Mouse (Mus musculus): ENCODE results near the gene F13b.

Gene F13b

DNA sequence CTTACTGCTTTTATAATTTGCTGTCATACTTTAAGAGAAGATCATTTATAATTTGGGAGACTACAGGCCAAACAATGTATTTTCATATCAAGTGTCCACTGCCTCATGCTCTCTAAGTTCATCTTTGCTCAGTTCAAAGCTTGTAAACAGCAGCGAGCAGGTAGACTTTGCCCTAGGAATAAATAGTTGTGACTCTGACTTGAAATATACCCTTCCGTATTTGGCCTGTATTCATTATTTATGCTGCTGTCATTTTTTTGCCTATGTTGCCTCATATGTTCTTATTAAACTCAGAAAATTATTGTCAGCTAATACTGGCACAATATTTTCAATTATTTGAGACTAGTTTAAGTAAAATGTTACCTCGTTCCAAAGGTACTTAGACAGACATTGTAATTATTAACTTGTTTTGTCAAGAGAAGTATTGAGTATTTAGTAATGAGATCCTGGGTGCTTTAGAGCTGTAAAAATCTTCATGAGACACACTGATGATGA is at the start of gene F13b:
Gene F13b (plus strand): TSS at position 445 of the 495 bp plus-strand sequence.
- CTCF ChIA-PET = no interaction called here
- POLR2A ChIA-PET = no interaction called here

DNA sequence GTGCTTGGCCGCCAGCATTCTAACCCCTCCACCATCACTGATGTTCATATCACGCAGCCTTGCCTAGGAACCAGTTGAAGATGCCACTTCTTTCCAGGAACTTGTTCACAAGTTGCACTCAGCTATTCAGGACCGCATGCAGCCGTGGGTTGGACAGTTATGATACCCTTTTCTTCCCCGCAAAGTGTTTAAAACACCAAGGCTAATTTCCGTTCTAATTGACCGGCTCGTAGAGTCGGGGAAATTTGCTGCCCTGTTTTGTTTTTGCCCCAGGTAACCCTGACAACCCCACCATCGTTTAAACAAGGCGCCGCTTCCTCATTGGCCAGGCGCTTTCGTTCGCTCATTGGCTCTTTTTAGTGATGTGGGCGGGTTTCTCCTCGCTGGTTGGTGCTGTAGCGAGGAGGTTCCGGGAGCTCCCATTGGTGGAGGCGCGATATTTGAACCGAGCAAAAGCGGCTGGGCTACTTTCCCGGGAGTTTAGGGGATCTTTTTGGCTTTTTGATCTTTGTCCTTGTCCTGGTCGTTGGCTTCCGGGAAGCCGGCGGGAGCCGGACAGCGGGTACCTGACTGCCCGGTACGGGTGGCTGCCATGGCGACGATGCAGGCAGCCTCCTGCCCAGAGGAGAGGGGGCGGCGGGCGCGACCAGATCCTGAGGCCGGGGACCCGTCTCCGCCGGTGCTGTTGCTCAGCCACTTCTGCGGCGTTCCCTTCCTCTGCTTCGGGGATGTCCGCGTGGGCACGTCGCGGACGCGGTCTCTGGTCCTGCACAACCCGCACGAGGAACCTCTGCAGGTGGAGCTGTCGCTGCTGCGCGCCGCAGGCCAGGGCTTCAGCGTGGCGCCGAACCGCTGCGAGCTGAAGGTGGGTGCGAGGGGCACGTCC is 46.9 kb upstream of the F13b start, which contains the start of gene Aspm:
Gene Aspm (plus strand): TSS at position 433 of the 886 bp plus-strand sequence.
- CTCF ChIA-PET = interaction anchor here in 1 of 4 experiments (1.0 to 1.4 kb wide), 3 partner anchors 16 to 32 kb away, joined by 3 to 4 read pairs (median 3); partner anchors contain the start of gene Zbtb41
- POLR2A ChIA-PET = interaction anchor here (0.6 to 3.2 kb wide), 48 partner anchors 8 to 836 kb away, joined by 3 to 44 read pairs (median 6); partner anchors contain the start of gene Zbtb41 (in 3 of the 4)

DNA sequence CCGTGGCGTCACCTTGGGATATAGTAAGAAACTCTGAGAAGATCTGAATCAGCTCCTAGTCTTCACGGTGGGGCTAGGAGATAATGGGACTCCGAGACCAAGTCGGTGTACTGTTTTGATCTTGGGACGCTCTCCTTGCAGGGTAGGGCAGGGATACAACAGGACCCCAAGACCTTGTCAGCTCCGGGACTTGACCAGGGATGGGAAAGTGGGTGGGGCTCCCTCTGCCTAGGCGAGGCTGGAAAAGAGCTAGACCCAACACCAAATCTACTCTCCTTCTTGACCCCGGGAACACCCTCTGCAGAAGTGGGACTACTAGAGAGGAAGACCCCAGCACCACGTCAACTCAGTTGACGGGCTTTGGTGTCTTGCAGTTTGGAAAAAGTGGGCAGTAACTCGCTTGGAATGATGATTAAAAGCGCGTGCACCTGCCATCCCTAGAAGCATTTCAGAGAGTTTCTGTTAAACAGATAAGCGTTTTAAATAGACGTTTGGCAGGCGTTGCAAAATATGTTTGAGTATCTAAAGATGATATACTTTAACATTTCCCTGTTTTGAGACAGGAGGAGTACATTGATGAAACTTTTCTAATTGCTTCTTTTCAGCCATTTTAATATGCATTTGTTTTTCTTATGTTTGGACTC is 46.2 kb upstream of the F13b start:
- ChIA-PET POLR2A (interaction anchor here in 3 of 4 experiments (0.6 to 3.2 kb wide), 44 partner anchors 8 to 836 kb away, joined by 3 to 44 read pairs (median 6); partner anchors contain the start of gene Zbtb41 (in 3 of the 3)), CTCF (interaction anchor here in 2 of 4 experiments (0.6 to 1.4 kb wide), 4 partner anchors 17 to 34 kb away, joined by 3 to 4 read pairs (median 3); partner anchors contain the start of gene Zbtb41 (in 1 of the 2))

DNA sequence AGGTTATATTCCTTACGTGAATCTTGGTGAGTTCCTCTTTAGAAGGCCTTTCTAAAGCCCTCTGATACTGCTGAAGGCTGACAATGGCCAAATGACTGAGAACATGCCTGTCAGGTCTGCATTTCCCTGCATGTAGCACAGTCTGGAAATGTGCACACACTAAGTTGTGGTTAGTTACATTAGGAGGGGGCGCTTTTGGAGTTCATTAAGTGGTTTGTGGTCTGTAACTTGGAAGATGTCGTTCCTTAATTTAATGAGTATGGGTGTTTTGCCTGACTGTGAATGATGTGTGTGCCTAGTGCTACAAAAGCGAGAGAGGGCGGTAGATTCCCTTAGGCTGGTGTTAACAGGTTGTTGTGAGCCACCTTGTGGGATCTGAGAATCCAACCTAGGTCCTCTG is 40.7 kb upstream of the F13b start:
- CTCF ChIA-PET = no interaction called here

DNA sequence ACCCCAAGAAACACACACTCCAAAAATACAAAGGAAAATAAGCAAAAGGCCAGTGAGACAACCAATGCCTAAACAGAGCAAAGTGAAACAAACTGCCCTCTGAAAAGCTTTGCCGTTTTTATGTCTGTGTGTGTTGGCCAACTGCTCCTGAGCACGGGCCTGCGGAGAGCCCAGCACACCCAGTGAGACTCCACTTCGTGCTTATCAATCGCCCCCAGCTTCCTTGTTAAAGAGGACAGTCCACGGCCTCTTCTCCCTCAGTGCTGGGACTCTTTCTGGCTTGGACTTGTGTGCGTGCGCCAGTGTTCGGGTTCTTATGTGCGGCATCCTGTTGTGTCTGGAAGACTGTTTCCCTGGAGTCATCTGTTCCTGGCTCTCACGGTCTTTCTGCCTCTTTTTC is 35.6 kb upstream of the F13b start:
- CTCF ChIA-PET = no interaction called here
- POLR2A ChIA-PET = interaction anchor here in 2 of 4 experiments (1.3 to 1.7 kb wide), 3 partner anchors 10 to 29 kb away, joined by 3 to 13 read pairs (median 4); partner anchors contain the start of gene Aspm (in 2 of the 2)

More for the DNA sequence above, 40.7 kb upstream of the F13b start:
- POLR2A ChIA-PET = no interaction called here

DNA sequence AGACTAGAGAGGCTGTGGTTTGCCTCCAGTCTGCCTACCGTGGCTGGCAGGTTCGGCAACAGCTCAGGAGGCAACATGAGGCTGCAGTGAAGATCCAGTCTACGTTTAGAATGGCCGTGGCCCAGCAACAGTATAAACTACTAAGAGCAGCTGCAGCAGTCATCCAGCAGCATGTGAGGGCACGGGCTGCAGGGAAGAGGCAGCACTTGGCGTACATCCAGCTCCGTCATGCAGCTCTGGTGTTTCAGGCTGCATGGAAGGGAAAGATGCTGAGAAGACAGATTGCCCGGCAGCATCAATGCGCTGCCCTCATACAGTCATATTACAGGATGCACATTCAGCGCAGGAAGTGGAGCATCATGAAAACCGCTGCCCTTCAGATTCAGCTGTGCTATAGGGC is 22.6 kb upstream of the F13b start:
- ChIA-PET CTCF (interaction anchor here in 1 of 4 experiments (1.2 kb wide), 1 partner anchor 10 kb away, joined by 4 read pairs; no protein-coding TSS in a partner anchor), POLR2A (interaction anchor here in 3 of 4 experiments (1.0 to 3.9 kb wide), 9 partner anchors 10 to 24 kb away, joined by 3 to 20 read pairs (median 6); partner anchors contain the start of gene Aspm (in 2 of the 3))

DNA sequence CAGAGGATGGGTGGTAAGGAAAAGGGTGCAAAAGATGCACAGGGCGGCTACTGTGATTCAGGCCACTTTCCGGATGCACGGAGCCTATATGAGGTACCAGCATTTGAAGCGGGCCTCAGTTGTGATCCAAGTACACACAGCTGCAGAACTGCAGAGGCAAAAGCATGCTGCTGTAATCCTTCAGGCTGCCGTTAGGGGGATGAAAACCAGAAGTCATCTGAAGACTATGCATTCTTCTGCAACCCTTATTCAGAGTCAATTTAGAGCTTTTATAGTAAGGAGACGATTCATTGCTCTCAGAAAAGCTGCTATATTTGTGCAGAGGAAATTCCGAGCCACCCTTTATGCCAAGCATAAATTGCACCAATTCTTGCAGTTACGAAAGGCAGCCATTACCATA is 21.3 kb upstream of the F13b start:
- POLR2A ChIA-PET = interaction anchor here in 3 of 4 experiments (0.6 to 3.9 kb wide), 14 partner anchors 9 to 74 kb away, joined by 3 to 20 read pairs (median 4); partner anchors contain the start of genes Aspm (in 2 of the 3) and Zbtb41 (in 1 of the 3)
- CTCF ChIA-PET = interaction anchor here in 2 of 4 experiments (0.7 to 1.1 kb wide), 5 partner anchors 10 to 58 kb away, joined by 3 to 4 read pairs (median 3); partner anchors contain the start of gene Zbtb41 (in 1 of the 2)

DNA sequence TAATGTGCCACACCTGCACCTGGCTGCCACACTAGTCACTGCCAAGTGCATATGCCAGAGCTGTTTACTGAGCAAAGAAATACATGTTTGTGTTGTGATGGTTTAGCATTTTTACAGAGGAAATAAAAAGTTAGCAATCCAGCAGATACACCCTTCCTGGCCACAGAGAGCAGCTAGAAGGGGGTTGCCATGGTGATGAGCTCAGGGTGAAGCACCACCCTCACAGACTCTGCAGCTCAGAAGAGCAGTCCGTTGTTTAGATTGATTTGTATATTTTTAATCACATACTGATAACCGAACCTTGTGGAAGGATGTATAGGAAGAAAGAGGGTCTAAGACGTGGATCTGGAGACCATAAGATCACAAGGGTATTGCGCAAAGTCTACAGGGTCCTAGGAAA is 20.4 kb upstream of the F13b start:
- ChIA-PET CTCF (interaction anchor here in 1 of 4 experiments (1.6 kb wide), 1 partner anchor 27 kb away, joined by 4 read pairs; the partner anchor contains the start of gene Aspm), POLR2A (interaction anchor here in 3 of 4 experiments (1.2 to 3.9 kb wide), 8 partner anchors 10 to 58 kb away, joined by 3 to 20 read pairs (median 4); partner anchors contain the start of genes Aspm (in 3 of the 3) and Zbtb41 (in 1 of the 3))

DNA sequence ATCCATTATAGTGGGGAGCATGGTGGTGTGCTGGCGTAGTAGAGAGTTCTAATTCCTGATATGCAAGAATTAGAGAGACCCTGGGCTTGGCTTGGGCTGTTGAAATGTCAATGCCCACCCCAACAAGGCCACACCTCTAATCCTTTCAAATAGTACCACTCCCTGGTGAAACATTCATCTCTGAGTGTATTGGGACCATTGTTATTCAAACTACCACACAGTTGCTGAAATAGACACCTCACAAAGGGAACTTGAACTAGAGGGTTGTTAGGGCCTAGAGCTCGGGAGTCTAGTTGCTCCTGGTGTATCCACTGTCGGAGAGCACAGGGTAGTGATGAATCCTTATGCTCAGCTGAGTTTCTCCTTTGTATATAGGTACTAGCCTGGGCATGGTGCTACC is 6.9 kb upstream of the F13b start:
- POLR2A ChIA-PET = interaction anchor here in 3 of 4 experiments (0.7 to 8.1 kb wide), 19 partner anchors 11 to 506 kb away, joined by 3 to 44 read pairs (median 6); partner anchors contain the start of genes Aspm (in 3 of the 3) and Zbtb41 (in 2 of the 3)

DNA sequence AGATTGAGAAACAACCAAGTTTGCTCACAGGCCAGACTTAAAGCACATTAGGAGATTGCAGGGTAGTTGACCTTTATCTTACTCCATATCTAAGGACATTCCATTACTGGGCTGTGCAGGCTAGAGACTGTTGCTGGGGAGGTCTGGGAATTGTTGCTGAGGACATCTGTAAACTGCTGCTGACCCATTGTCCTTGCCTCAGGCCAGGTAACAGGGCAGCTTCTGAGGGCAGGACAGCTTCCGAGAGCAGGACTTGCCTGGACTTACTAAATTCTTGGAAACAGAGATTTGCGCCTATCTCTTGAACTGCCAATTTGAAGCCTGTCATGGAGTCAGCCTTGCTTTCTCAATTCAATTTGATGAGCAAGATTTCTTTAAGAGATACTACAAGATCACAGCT is 6.1 kb upstream of the F13b start:
- ChIA-PET POLR2A (interaction anchor here (0.6 to 8.1 kb wide), 20 partner anchors 10 to 693 kb away, joined by 3 to 44 read pairs (median 4); partner anchors contain the start of genes Aspm (in 4 of the 4) and Zbtb41 (in 2 of the 4)), CTCF (no interaction called here)

More for the DNA sequence above, 6.9 kb upstream of the F13b start:
- CTCF ChIA-PET = no interaction called here

DNA sequence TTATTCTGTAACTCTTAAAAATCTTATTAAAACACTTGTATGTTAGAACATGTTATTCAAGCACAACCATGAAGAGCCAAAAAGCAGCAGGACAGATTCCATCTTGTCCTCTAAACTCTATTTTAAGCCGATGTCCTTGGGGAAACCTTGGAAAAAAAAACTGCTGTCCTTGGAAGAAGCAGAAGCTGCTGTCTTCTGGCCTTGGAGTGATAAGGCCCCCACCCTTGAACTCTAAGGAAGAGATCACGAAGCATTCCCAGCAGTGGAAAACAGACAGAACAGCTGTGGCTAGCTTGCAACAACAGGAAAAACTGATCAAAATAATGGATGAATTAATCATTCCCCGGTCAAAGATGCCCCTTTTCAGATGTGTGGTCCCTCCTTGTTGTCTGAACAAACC is 5.3 kb upstream of the F13b start:
- CTCF ChIA-PET = no interaction called here
- POLR2A ChIA-PET = interaction anchor here (0.6 to 3.0 kb wide), 12 partner anchors 9 to 692 kb away, joined by 3 to 25 read pairs (median 3); partner anchors contain the start of genes Aspm (in 3 of the 4) and Zbtb41 (in 1 of the 4)

DNA sequence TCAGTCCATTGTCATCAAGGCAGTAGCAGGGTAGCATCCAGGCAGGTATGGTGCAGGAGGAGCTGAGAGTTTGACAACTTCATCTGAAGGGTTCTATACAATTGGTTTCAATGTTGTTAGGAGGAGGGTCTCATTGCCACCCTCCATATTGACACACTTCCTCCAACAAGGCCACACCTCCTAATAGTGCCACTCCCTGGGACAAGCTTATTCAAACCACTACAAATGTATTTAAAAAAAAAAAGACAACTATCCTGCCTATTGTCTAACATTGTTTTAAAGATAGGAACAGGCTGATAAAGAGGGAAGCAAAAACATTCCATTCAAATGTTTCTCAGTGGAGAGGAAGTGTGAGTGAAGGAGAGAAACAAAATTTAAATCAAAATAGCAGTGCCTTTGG is 1.8 kb upstream of the F13b start:
- POLR2A ChIA-PET = no interaction called here
- CTCF ChIA-PET = no interaction called here

DNA sequence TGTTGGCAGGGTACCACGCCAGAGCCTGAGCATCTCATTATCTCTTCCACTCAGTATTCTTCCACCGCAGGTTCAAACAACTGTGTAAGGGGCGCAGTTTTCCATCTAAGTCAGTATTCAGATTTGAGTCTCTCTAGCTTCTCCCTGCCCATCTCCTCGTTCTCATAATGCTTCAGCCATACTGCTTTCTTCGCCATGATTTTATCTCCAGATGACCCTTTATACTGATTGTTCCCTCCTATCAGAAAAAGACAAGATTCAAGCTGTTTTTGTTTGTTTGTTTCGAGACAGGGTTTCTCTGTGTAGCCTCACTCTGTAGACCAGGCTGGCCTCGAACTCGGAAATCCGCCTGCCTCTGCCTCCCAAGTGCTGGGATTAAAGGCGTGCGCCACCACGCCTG is 13.1 kb downstream of the F13b start:
- ChIA-PET POLR2A (interaction anchor here in 1 of 4 experiments (4.1 kb wide), 1 partner anchor 19 kb away, joined by 17 read pairs; no protein-coding TSS in a partner anchor), CTCF (interaction anchor here in 1 of 4 experiments (0.6 kb wide), 1 partner anchor 185 kb away, joined by 5 read pairs; no protein-coding TSS in a partner anchor)

DNA sequence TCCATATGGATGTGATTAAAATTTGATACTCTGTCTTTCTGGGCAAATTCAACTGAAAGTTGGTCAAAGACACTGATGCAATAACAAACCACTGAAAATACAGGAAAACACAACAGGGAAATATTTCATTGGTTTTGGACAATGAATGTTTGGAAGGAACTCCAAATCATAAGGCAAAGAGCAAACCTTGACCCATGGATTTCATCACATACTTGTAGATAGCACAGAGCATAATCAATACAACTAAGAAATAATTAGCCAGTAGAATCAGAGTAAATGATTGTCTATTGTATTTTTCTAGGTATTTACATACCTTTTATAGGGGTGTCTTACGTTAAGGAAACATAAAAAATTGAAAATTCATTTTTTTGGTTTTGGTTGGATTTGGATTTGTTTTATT is 47.0 kb downstream of the F13b start:
- POLR2A ChIA-PET = no interaction called here
- CTCF ChIA-PET = no interaction called here

DNA sequence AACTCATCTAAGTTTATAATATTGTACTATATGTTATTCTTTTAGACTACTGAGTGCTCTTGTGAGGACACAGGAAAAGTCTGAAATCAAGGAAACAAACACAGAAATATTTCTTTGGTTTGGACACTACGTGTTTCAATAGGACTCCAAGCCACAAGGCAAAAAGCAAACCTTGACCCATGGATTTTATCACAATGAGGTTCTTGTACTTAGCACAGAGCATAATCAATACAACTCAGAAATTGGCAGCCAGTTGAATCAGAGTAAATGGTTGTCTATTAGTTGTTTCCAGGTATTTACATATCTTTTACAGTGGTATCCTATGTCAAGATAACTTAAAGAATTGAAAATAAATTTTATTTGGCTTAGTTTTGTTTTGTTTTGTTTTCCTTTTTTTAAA is 49.8 kb downstream of the F13b start:
- ChIA-PET POLR2A (no interaction called here), CTCF (no interaction called here)

DNA sequence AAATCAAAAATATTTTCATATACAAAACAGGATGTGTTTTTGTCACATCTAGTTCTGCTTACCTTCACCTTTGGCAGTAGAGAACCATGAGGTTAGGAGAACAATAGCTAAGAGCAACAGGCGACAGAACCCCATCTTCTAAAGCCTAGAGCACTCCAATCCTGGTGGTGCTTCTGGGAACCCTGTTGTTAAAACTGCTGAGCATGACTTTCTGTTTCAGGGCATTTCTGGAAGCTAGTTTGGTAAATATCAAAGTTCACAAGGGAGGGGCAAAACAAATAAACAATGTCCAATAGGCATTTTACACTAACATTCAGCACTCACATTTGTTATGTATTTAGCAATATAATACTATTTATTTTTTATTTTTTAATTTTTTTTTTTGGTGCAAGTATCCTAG is 58.5 kb downstream of the F13b start, which contains the start of gene Cfhr1:
Gene Cfhr1 (minus strand): TSS at position 249 of the 400 bp plus-strand sequence.
- CTCF ChIA-PET = no interaction called here
- POLR2A ChIA-PET = no interaction called here
